Mouse (Mus musculus) duodenum, adult 2 months (tissue): ENCODE data around the gene Ddx5. TPM values are rescaled to one million over a fixed set of nuclear protein-coding genes. Genes with fewer than 3 reads are reported as not detected.

Experiments used
- polyA plus RNA-seq: library from polyadenylated mRNA; depleted of rRNA; stranded (reverse); fragments of >200 nt; gene quantifications from 2 replicates; pipeline ENCODE4 v1.2.3, GENCODE M21; 2012; ENCODE audit warnings: low replicate concordance; rRNA removed

Gene Ddx5
- 305 and 1,134 TPM in 2 replicates for polyA plus RNA-seq

GRCm38 (mm10) chr11:106788775-106789459, at the start of gene Ddx5, which contains the start of gene Cep95:
TSS of gene Ddx5 (minus strand) at chr11:106789185.
TSS of gene Cep95 (plus strand) at chr11:106789252.

DNA sequence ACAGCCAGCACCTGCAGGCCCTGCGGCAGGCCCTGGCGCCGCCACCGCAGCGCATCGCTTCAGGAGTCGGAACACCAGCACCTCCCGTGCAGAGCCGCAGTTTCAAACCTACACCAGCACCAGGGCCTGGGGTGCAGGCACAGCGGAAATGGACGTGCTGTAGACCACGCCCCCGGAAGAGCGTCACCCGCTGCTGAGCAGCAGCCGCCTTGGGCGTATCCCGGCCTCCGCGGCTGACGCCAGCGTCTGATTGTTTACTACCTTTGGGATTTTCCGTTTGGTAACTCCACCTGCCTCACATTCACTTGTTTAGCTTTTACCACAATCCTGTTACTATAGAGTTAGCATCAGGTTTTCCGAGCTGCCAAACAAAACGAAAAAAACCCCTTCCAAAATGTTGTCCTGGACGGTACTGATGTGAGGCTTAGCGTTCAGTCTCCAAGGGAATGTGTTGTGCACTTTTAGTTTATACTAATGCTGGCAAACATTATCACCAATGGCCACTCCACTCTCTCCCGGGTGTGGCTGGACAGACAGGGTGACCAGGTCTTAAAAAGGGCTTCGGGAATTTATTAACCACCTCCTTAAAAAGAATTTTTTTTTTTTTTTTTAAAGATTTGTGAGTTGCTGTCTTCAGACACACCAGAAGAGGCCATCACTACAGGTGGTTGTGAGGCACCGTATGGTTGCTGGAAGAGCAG, 9.4 kb downstream of the Ddx5 start, which contains the start of gene Polg2:
Polg2 (minus strand) TSS at position 150 of the 701 bp plus-strand sequence.

GRCm38 (mm10) chr11:106751039-106752018, 37.7 kb downstream of the Ddx5 start, which contains the start of gene Milr1:
TSS of gene Milr1 (plus strand) at chr11:106751226.

GRCm38 (mm10) chr11:106750121-106750751, 38.7 kb downstream of the Ddx5 start, which contains the start of gene Pecam1:
TSS of gene Pecam1 (minus strand) at chr11:106750628.

Other genes with a start within 250 kb of the Ddx5 start
- 9.4 and 10.7 TPM in 2 replicates for gene Tex2, start 175.8 kb downstream of the Ddx5 start, polyA plus RNA-seq
- gene Pecam1, start 38.6 kb downstream of the Ddx5 start, polyA plus RNA-seq = 4.8 and 5.2 TPM in 2 replicates
- gene Milr1, start 38.0 kb downstream of the Ddx5 start, polyA plus RNA-seq = 0.33 and 0.36 TPM in 2 replicates
- gene Polg2, start 9.6 kb downstream of the Ddx5 start, polyA plus RNA-seq = 7.7 and 22.0 TPM in 2 replicates
- 0.47 TPM in 2 replicates for gene Cep95, start 67 bp upstream of the Ddx5 start, polyA plus RNA-seq
- gene Smurf2, start 131.5 kb upstream of the Ddx5 start, polyA plus RNA-seq = 4.1 TPM in 2 replicates
- gene Kpna2, start 210.4 kb upstream of the Ddx5 start, polyA plus RNA-seq = 3.9 and 13.8 TPM in 2 replicates
- 1.9 and 4.5 TPM in 2 replicates for gene 1810010H24Rik, start 236.5 kb upstream of the Ddx5 start, polyA plus RNA-seq